Mouse (Mus musculus): ENCODE measurements around the gene Usp6nl. TPM values are rescaled to one million over a fixed set of nuclear protein-coding genes. Genes with fewer than 3 reads are reported as not detected.

Usp6nl gene
- polyA plus RNA-seq, 1 experiment from 2014 or later, result 6.2 TPM

- Histone ChIP-seq H3K4me1 (replicated peaks) (0 out of 2 replicates have a peak, but pooled peaks cover 5% of the 10 kb centered on the region), H3K9me3 (no peaks in the 10 kb centered on the region), H3K9ac (no peak overlapping the region), H3K4me3 (no peak overlapping the region), H3K36me3 (peaks cover 26% of the 10 kb centered on the region), H3K27me3 (no peaks in the 10 kb centered on the region), H3K27ac (no peak overlapping the region), H3K4me2 (no peak overlapping the region)
- WGBS, result 98% methylated on average over 4 of the region's 4 CpGs
- no peak for ATAC-seq (ENCODE audit: low FRiP score)
Observed at GRCm38 (mm10) chr2:6444015-6444414, 121.5 kb downstream of the Usp6nl start.

- no peak for ATAC-seq (ENCODE audit: low FRiP score)
- Histone ChIP-seq H3K4me2 (no peak overlapping the region), H3K4me1 (replicated peaks) (peaks cover 7% of the 10 kb centered on the region)
Observed at GRCm38 (mm10) chr2:6444723-6445169, 122.3 kb downstream of the Usp6nl start.

GRCm38 (mm10) chr2:6445858-6446257 lies 123.4 kb downstream of the Usp6nl start:
- H3K4me2 ChIP-seq, result no peak overlapping the region
- no peak overlapping the region for H3K9ac ChIP-seq
- H3K27me3 ChIP-seq, result no peaks in the 10 kb centered on the region
- H3K4me3 ChIP-seq, result no peak overlapping the region
- H3K36me3 ChIP-seq, result peaks cover 16% of the 10 kb centered on the region
- ATAC-seq (ENCODE audit: low FRiP score), result no peak
- H3K27ac ChIP-seq, result no peak overlapping the region
- H3K9me3 ChIP-seq, result no peaks in the 10 kb centered on the region
- peaks cover 17% of the 10 kb centered on the region for H3K4me1 ChIP-seq (replicated peaks)
- 74% methylated on average over 4 of the region's 4 CpGs for WGBS

More at GRCm38 (mm10) chr2:6444723-6445169, 122.3 kb downstream of the Usp6nl start:
- H3K36me3 ChIP-seq, result peaks cover 26% of the 10 kb centered on the region
- no peak overlapping the region for H3K4me3 ChIP-seq
- no peaks in the 10 kb centered on the region for H3K27me3 ChIP-seq
- no peak overlapping the region for H3K27ac ChIP-seq
- 84% methylated on average over 4 of the region's 4 CpGs for WGBS
- no peaks in the 10 kb centered on the region for H3K9me3 ChIP-seq
- no peak overlapping the region for H3K9ac ChIP-seq

GRCm38 (mm10) chr2:6448880-6449279 lies 126.4 kb downstream of the Usp6nl start:
- no peak overlapping the region for H3K27ac ChIP-seq
- H3K27me3 ChIP-seq, result no peaks in the 10 kb centered on the region
- no peak overlapping the region for H3K4me2 ChIP-seq
- WGBS, result 96% methylated on average over 2 of the region's 2 CpGs
- no peaks in the 10 kb centered on the region for H3K36me3 ChIP-seq
- H3K4me3 ChIP-seq, result no peak overlapping the region
- H3K9me3 ChIP-seq, result no peaks in the 10 kb centered on the region
- H3K4me1 ChIP-seq (replicated peaks), result peaks cover 20% of the 10 kb centered on the region
- no peak for ATAC-seq (ENCODE audit: low FRiP score)
- H3K9ac ChIP-seq, result no peak overlapping the region

GRCm38 (mm10) chr2:6449656-6450055 lies 127.2 kb downstream of the Usp6nl start:
- Histone ChIP-seq H3K4me1 (replicated peaks) (peaks cover 20% of the 10 kb centered on the region), H3K4me3 (no peak overlapping the region), H3K4me2 (no peak overlapping the region), H3K36me3 (no peaks in the 10 kb centered on the region), H3K27me3 (no peaks in the 10 kb centered on the region), H3K9ac (no peak overlapping the region), H3K9me3 (no peaks in the 10 kb centered on the region), H3K27ac (peak overlapping the region; percentile 26; the same call in 1 of the 2 replicates)
- WGBS, result 61% methylated on average over 3 of the region's 3 CpGs
- no peak for ATAC-seq (ENCODE audit: low FRiP score)

- peak overlapping the region; percentile 52 for H3K27ac ChIP-seq
- ATAC-seq (ENCODE audit: low FRiP score), result peak; percentile 59
- no peaks in the 10 kb centered on the region for H3K36me3 ChIP-seq
- H3K4me1 ChIP-seq (replicated peaks), result peaks cover 20% of the 10 kb centered on the region
- no peaks in the 10 kb centered on the region for H3K27me3 ChIP-seq
- no peak overlapping the region for H3K9ac ChIP-seq
- 55% methylated on average over 3 of the region's 3 CpGs for WGBS
- no peaks in the 10 kb centered on the region for H3K9me3 ChIP-seq
- no peak overlapping the region for H3K4me2 ChIP-seq
- H3K4me3 ChIP-seq, result no peak overlapping the region
Observed at GRCm38 (mm10) chr2:6450544-6450943, 128.1 kb downstream of the Usp6nl start.

GRCm38 (mm10) chr2:6454941-6455516 lies 132.6 kb downstream of the Usp6nl start:
- no peak overlapping the region for H3K4me2 ChIP-seq
- H3K9ac ChIP-seq, result no peak overlapping the region
- no peak overlapping the region for H3K27ac ChIP-seq
- H3K27me3 ChIP-seq, result no peaks in the 10 kb centered on the region
- peaks cover 11% of the 10 kb centered on the region for H3K4me1 ChIP-seq (replicated peaks)
- no peak for ATAC-seq (ENCODE audit: low FRiP score)
- H3K9me3 ChIP-seq, result no peaks in the 10 kb centered on the region
- H3K36me3 ChIP-seq, result no peaks in the 10 kb centered on the region
- WGBS, result 72% methylated on average over 7 of the region's 7 CpGs
- no peak overlapping the region for H3K4me3 ChIP-seq

GRCm38 (mm10) chr2:6459282-6460047 lies 137.0 kb downstream of the Usp6nl start:
- Histone ChIP-seq H3K9me3 (no peaks in the 10 kb centered on the region), H3K9ac (no peak overlapping the region), H3K4me3 (no peak overlapping the region), H3K27me3 (no peaks in the 10 kb centered on the region), H3K4me2 (no peak overlapping the region), H3K4me1 (replicated peaks) (peaks cover 6% of the 10 kb centered on the region), H3K27ac (peak overlapping the region; percentile 45; the same call in 1 of the 2 replicates), H3K36me3 (no peaks in the 10 kb centered on the region)
- ATAC-seq (ENCODE audit: low FRiP score), result no peak
- 56% methylated on average over 13 of the region's 13 CpGs for WGBS

- no peak for ATAC-seq (ENCODE audit: low FRiP score)
- Histone ChIP-seq H3K27ac (no peak overlapping the region), H3K9me3 (no peaks in the 10 kb centered on the region), H3K4me2 (no peak overlapping the region), H3K36me3 (no peaks in the 10 kb centered on the region), H3K4me3 (no peak overlapping the region), H3K27me3 (no peaks in the 10 kb centered on the region), H3K9ac (no peak overlapping the region), H3K4me1 (replicated peaks) (peaks cover 8% of the 10 kb centered on the region)
- WGBS, result 94% methylated on average over 3 of the region's 3 CpGs
Observed at GRCm38 (mm10) chr2:6462306-6462705, 139.8 kb downstream of the Usp6nl start.

GRCm38 (mm10) chr2:6463772-6464661 lies 141.6 kb downstream of the Usp6nl start:
- peak overlapping the region; percentile 73 for H3K27ac ChIP-seq
- peaks cover 10% of the 10 kb centered on the region for H3K4me1 ChIP-seq (replicated peaks)
- no peaks in the 10 kb centered on the region for H3K36me3 ChIP-seq
- no peak overlapping the region for H3K4me2 ChIP-seq
- no peak overlapping the region for H3K4me3 ChIP-seq
- no peaks in the 10 kb centered on the region for H3K9me3 ChIP-seq
- H3K27me3 ChIP-seq, result no peaks in the 10 kb centered on the region
- WGBS, result 40% methylated on average over 10 of the region's 10 CpGs
- H3K9ac ChIP-seq, result no peak overlapping the region
- peak; percentile 81 for ATAC-seq (ENCODE audit: low FRiP score)

- Histone ChIP-seq H3K27me3 (no peaks in the 10 kb centered on the region), H3K4me3 (no peak overlapping the region), H3K4me2 (no peak overlapping the region), H3K27ac (no peak overlapping the region), H3K9me3 (no peaks in the 10 kb centered on the region), H3K9ac (no peak overlapping the region), H3K36me3 (no peaks in the 10 kb centered on the region), H3K4me1 (replicated peaks) (peaks cover 25% of the 10 kb centered on the region)
- WGBS, result 83% methylated on average over 6 of the region's 6 CpGs
- ATAC-seq (ENCODE audit: low FRiP score), result no peak
Observed at GRCm38 (mm10) chr2:6466396-6466795, 143.9 kb downstream of the Usp6nl start.

GRCm38 (mm10) chr2:6467318-6467717 lies 144.9 kb downstream of the Usp6nl start:
- no peaks in the 10 kb centered on the region for H3K27me3 ChIP-seq
- no peak overlapping the region for H3K9ac ChIP-seq
- WGBS, result 94% methylated on average over 3 of the region's 3 CpGs
- no peaks in the 10 kb centered on the region for H3K36me3 ChIP-seq
- no peak overlapping the region for H3K4me3 ChIP-seq
- H3K9me3 ChIP-seq, result no peaks in the 10 kb centered on the region
- no peak overlapping the region for H3K27ac ChIP-seq
- no peak overlapping the region for H3K4me2 ChIP-seq
- H3K4me1 ChIP-seq (replicated peaks), result peaks cover 29% of the 10 kb centered on the region
- ATAC-seq (ENCODE audit: low FRiP score), result no peak
